Mouse (Mus musculus): ENCODE data around the gene Olfr832. TPM values are rescaled to one million over a fixed set of nuclear protein-coding genes. Genes with fewer than 3 reads are reported as not detected.
"Not testable (repeated sequence)": the region's sequence is repeated elsewhere in the genome, so short reads cannot be mapped to it uniquely, and the experiment has no call there.

The Olfr832 gene
- not detected in 2 replicates for polyA plus RNA-seq (2016; fragmentation: Nextera tagmentation; extraction: Ambion mirVana)

DNA sequence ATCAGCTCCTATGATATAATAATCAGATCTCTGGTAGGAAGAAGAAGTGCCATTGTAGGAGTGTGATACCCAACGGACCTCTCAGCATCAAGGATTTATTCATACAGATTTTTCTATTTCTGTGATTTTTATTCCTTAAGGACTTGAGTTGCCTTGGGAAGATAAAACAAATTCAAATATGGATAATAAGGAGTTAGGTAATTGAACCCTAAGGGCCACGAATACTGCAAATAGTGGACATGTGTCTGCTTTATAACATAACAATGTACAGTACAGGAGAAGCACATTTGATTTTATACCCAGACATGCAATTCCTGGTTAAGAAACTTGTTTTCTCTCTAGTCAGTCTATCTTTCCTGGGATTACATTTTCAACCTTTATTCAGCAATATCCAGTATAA lies at the start of gene Olfr832:
TSS of gene Olfr832 (plus strand) at position 301 of the 400 bp plus-strand sequence.
- not testable (repeated sequence) for H3K4me1 ChIP-seq; DNase-seq (ENCODE audit: extremely low spot score, low spot score); H3K9me3 ChIP-seq; H3K36me3 ChIP-seq (replicated peaks); H3K27me3 ChIP-seq (ENCODE audit: poor library complexity, severe bottlenecking); H3K4me3 ChIP-seq; H3K27ac ChIP-seq
- WGBS = 78% methylated on average over 2 of the region's 2 CpGs

DNA sequence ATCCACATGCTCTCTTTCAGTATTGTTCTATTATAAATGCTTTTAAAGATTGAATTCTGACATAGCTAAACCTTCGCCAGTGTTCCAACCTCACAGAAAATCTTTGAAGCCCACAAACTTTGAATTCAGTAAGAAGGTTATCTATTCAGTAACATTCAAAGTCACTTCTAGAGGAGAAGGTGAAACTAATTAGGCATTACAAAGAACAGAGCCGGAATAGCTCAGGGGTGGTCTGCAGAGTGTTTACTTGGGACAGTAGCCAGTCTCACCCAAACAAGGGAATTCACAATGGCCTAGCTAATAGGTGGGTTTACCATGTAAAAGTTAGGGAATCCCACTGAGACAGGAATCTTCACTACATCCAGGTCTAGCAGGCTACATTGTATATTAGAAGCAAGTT lies 29.2 kb upstream of the Olfr832 start:
- H3K4me3 ChIP-seq; H3K36me3 ChIP-seq (replicated peaks); DNase-seq (ENCODE audit: extremely low spot score, low spot score); H3K9me3 ChIP-seq; H3K4me1 ChIP-seq; H3K27ac ChIP-seq; H3K27me3 ChIP-seq (ENCODE audit: poor library complexity, severe bottlenecking): not testable (repeated sequence)
- WGBS = 69% methylated on average over 2 of the region's 2 CpGs

DNA sequence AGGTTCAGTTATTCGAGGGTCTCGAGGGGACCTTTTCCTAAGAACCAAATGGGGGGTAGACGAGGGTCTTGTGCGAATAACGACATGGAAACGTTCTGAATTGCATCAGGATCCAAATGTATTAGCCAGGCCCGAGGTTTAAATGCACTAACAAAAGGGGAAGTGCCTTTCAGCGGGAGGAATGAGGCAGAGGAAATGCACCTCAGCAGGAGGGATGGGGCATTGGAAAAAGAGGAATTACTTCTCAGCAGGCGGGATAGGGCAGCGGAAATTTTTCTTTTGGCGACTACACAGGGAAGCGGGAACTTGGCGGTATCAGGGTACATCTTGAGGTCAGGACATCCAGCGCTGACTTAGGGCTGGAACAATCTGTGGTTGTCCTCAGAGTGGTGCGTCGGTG lies 9.0 kb upstream of the Olfr832 start:
- H3K27me3 ChIP-seq (ENCODE audit: poor library complexity, severe bottlenecking); DNase-seq (ENCODE audit: extremely low spot score, low spot score); H3K4me3 ChIP-seq; H3K36me3 ChIP-seq (replicated peaks); H3K4me1 ChIP-seq; H3K27ac ChIP-seq: not testable (repeated sequence)
- H3K9me3 ChIP-seq = peaks cover 18% of the 10 kb centered on the region
- WGBS = 88% methylated on average over 15 of the region's 16 CpGs

DNA sequence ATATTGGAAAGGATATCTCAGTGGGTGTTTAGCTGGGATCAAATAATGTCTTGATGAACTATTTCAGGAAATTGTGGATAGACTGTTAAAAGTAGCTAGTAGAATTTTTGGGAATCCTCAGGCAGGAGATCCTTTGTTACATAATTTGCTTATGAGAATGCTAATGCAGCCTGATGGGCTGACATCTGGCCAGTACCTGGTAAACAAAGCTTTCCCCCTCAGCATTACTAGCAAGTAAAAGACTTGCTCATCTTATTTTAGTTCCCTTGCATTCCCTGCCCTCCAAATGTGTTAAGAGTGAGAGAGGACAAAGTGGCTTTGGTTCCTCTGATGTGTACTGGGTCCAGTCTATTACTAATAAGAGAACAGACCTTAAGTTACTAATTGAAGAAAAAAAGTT lies 25.1 kb downstream of the Olfr832 start:
- Histone ChIP-seq H3K36me3 (replicated peaks) (no peaks in the 10 kb centered on the region), H3K27ac (no peak overlapping the region), H3K27me3 (ENCODE audit: poor library complexity, severe bottlenecking) (no peaks in the 10 kb centered on the region), H3K4me1 (no peaks in the 10 kb centered on the region), H3K4me3 (no peak overlapping the region), H3K9me3 (peaks cover 7% of the 10 kb centered on the region)
- DNase-seq (ENCODE audit: extremely low spot score, low spot score) = no peak

DNA sequence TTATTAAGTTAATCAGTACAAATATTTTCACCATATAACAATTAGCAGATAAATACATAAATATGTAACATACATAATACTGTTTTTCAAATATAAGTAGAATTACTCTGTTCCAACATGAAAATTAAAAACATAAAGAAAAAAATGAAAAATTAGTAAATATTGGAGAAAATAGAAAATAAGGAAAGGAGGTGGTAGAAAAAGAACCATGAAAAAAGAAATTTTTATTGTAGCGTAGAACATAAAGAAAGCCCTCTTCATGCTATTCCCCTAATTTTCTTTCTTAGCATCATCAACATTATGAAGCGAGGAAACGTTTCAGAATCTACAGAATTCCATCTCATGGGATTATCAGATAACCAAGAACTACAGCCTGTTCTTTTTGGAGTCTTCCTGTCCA lies 50.8 kb downstream of the Olfr832 start, which contains the start of gene Olfr834:
TSS of gene Olfr834 (plus strand) at position 301 of the 400 bp plus-strand sequence.
- no peak within 1 kb of the TSS for H3K27ac ChIP-seq
- H3K4me3 ChIP-seq = no peak within 1 kb of the TSS
- no peak for DNase-seq (ENCODE audit: extremely low spot score, low spot score)
- H3K36me3 ChIP-seq (replicated peaks) = no peaks in the 10 kb centered on the region
- H3K9me3 ChIP-seq = peaks cover 10% of the 10 kb centered on the region; the same call in 1 of the 2 replicates
- 81% methylated on average over 3 of the region's 3 CpGs for WGBS
- H3K27me3 ChIP-seq (ENCODE audit: poor library complexity, severe bottlenecking) = no peaks in the 10 kb centered on the region
- no peaks in the 10 kb centered on the region for H3K4me1 ChIP-seq

Other genes with a start within 250 kb of the Olfr832 start
- gene Olfr24, start 173.1 kb upstream of the Olfr832 start, polyA plus RNA-seq (2016; fragmentation: Nextera tagmentation; extraction: Ambion mirVana) = not detected in 2 replicates
- not detected in 2 replicates for gene Olfr828, start 117.6 kb upstream of the Olfr832 start, polyA plus RNA-seq (2016; fragmentation: Nextera tagmentation; extraction: Ambion mirVana)
- not detected in 2 replicates for gene Olfr829, start 82.2 kb upstream of the Olfr832 start, polyA plus RNA-seq (2016; fragmentation: Nextera tagmentation; extraction: Ambion mirVana)
- not detected in 2 replicates for gene Olfr830, start 62.4 kb upstream of the Olfr832 start, polyA plus RNA-seq (2016; fragmentation: Nextera tagmentation; extraction: Ambion mirVana)
- gene Olfr834, start 50.9 kb downstream of the Olfr832 start, polyA plus RNA-seq (2016; fragmentation: Nextera tagmentation; extraction: Ambion mirVana) = not detected in 2 replicates
- gene Olfr835, start 95.6 kb downstream of the Olfr832 start, polyA plus RNA-seq (2016; fragmentation: Nextera tagmentation; extraction: Ambion mirVana) = not detected in 2 replicates
- gene Olfr836, start 183.3 kb downstream of the Olfr832 start, polyA plus RNA-seq (2016; fragmentation: Nextera tagmentation; extraction: Ambion mirVana) = not detected in 2 replicates
- gene Olfr837, start 199.2 kb downstream of the Olfr832 start, polyA plus RNA-seq (2016; fragmentation: Nextera tagmentation; extraction: Ambion mirVana) = not detected in 2 replicates
- not detected in 2 replicates for gene Olfr839-ps1, start 240.2 kb downstream of the Olfr832 start, polyA plus RNA-seq (2016; fragmentation: Nextera tagmentation; extraction: Ambion mirVana)

Measured in forebrain, embryonic 10.5 days (tissue).